Mouse (Mus musculus) brain, embryonic 14.5 days (tissue): ENCODE measurements at regions not wholly inside any gene's neighbourhood (a gene's known extent, or its start where the extent isn't known, plus 50 kb on each side); places are given as distances from the start of the nearest gene placed in this dataset.

Source experiments
- CTCF ChIP-seq: fragments of 200-500 bp; IDR thresholded peaks from 2 replicates; pipeline ENCODE4 v1.5.1; 2012; ENCODE audit warnings: inconsistent platforms, mild to moderate bottlenecking, moderate library complexity, borderline replicate concordance; ENCODE audit not compliant: insufficient read depth, insufficient read length; ENCODE audit errors: extremely low read depth
- POLR2A ChIP-seq: fragments of 200-500 bp; IDR thresholded peaks from 2 replicates; pipeline ENCODE4 v1.6.1; 2012; ENCODE audit warnings: mild to moderate bottlenecking, inconsistent platforms, borderline replicate concordance; ENCODE audit not compliant: poor library complexity, insufficient read depth, insufficient read length, severe bottlenecking; ENCODE audit errors: extremely low read depth

GRCm38 (mm10) chr16:80398118-80398517 is 802.4 kb upstream of the Ncam2 start:
- TF ChIP-seq CTCF (no peak), POLR2A (no peak)
